Mouse (Mus musculus) left cerebral cortex, adult 9 months (tissue): ENCODE results near the gene Mras.

Source experiments
- DNase-seq, 2 experiments: peaks; one replicate each; pipeline ENCODE4 v3.0.0; 2022; ENCODE audit warnings: low spot score in 2 of 2

The Mras gene

GRCm38 (mm10) chr9:99440941-99441340 is 3.8 kb upstream of the Mras start:
- peak in 1 of 2 experiments; percentile 86 for DNase-seq

GRCm38 (mm10) chr9:99439064-99439463 is 1.9 kb upstream of the Mras start:
- DNase-seq = no peak

- no peak for DNase-seq
Observed at GRCm38 (mm10) chr9:99437781-99438565, 792 bp upstream of the Mras start.

- peak in 1 of 2 experiments; percentile 65 for DNase-seq
Observed at GRCm38 (mm10) chr9:99436182-99437030, 775 bp downstream of the Mras start.

- no peak for DNase-seq
Observed at GRCm38 (mm10) chr9:99435619-99436181, 1.5 kb downstream of the Mras start.

- peak in 1 of 2 experiments; percentile 73 for DNase-seq
Observed at GRCm38 (mm10) chr9:99434892-99435618, 2.1 kb downstream of the Mras start.

- DNase-seq = no peak
Observed at GRCm38 (mm10) chr9:99432478-99432877, 4.7 kb downstream of the Mras start.

- no peak for DNase-seq
Observed at GRCm38 (mm10) chr9:99431963-99432362, 5.2 kb downstream of the Mras start.

- peak in 1 of 2 experiments; percentile 79 for DNase-seq
Observed at GRCm38 (mm10) chr9:99431346-99431745, 5.8 kb downstream of the Mras start.

- DNase-seq = no peak
Observed at GRCm38 (mm10) chr9:99430806-99431205, 6.4 kb downstream of the Mras start.

GRCm38 (mm10) chr9:99429845-99430244 is 7.3 kb downstream of the Mras start:
- peak in 1 of 2 experiments; percentile 77 for DNase-seq

GRCm38 (mm10) chr9:99428601-99429331 is 8.4 kb downstream of the Mras start:
- DNase-seq = peak in 1 of 2 experiments; percentile 69

- no peak for DNase-seq
Observed at GRCm38 (mm10) chr9:99425262-99425661, 11.9 kb downstream of the Mras start.

GRCm38 (mm10) chr9:99424574-99424863 is 12.7 kb downstream of the Mras start:
- DNase-seq = no peak

- DNase-seq = no peak
Observed at GRCm38 (mm10) chr9:99423692-99424573, 13.2 kb downstream of the Mras start.

GRCm38 (mm10) chr9:99421914-99422313 is 15.3 kb downstream of the Mras start:
- DNase-seq = no peak

GRCm38 (mm10) chr9:99419951-99420701 is 17.1 kb downstream of the Mras start:
- no peak for DNase-seq

- DNase-seq = peak in 1 of 2 experiments; percentile 71
Observed at GRCm38 (mm10) chr9:99418377-99418776, 18.8 kb downstream of the Mras start.

GRCm38 (mm10) chr9:99417288-99417846 is 19.8 kb downstream of the Mras start:
- DNase-seq = no peak
